ENCODE assay signal across 7 mouse cellular contexts in the genomic region with DNA sequence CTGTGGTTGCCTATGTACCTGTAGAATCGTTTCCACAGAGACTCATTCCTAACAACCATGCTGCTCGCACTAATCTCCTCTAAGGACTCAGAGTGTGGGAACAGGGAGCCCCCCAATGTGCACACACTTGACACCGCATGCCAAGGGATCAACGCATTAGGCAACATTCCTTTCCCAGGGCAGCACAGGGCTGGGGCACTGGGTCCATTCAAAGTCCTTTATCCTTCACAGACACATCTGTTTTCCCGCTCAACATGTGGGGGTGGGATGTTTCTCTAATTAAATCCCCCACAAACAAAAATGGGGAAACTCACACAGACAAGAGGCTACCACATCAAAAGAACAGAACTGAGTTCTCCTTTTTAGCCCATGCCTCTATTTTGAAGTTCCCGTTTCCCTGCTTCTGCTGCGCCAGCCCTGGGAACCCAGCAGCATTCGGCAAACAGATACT. TPM values are rescaled to one million over a fixed set of nuclear protein-coding genes. Genes with fewer than 3 reads are reported as not detected.
DNase-seq lines count a peak whose midpoint lies in the region; ATAC-seq and TF ChIP-seq lines count a peak whose summit lies in the region.

No protein-coding gene starts in this region.

- H3K4me3 ChIP-seq in CH12.LX (replicated peaks in 1 of 3; ENCODE audit: low read depth in 2 of 3, low read length in 2 of 3, poor library complexity in 1 of 3), result no peak overlapping the region

- TF ChIP-seq CTCF in CH12.LX (conservative IDR thresholded peaks at IDR 0.05 in 1 of 2, IDR thresholded peaks at IDR 0.05 in 1 of 2; ENCODE audit: low read depth in 2 of 2, low read length in 2 of 2), result no peak

- H3K36me3 ChIP-seq in CH12.LX (replicated peaks in 1 of 2; ENCODE audit: control insufficient read depth in 1 of 2, insufficient read depth in 1 of 2, low read length in 1 of 2), result no peaks in the 10 kb centered on the region

- no peak for TF ChIP-seq RAD21 in CH12.LX (IDR thresholded peaks at IDR 0.05; ENCODE audit: low read depth, low read length)

- no peaks in the 10 kb centered on the region for H3K79me2 ChIP-seq in CH12.LX (replicated peaks; ENCODE audit: control insufficient read depth, extremely low read depth, insufficient read depth, poor library complexity, severe bottlenecking)

- peak overlapping the region; percentile 47; the same call in 1 of the 2 replicates for H3K4me2 ChIP-seq in CH12.LX (ENCODE audit: insufficient read depth, low read depth, poor library complexity, severe bottlenecking)

- TF ChIP-seq EP300 in CH12.LX (IDR thresholded peaks at IDR 0.05; ENCODE audit: low read length), result no peak

- peaks cover 3% of the 10 kb centered on the region in 2 experiments; a peak in 2 of 4 replicates for H3K4me1 ChIP-seq in CH12.LX (ENCODE audit: control insufficient read depth in 1 of 2, insufficient read depth in 2 of 2)

- no peak for DNase-seq in CH12.LX (ENCODE audit: extremely low read depth)
- DNase-seq in MEL-GATA-1-ER (ENCODE audit: extremely low read depth, low read depth), result peak; percentile 57
- peak; percentile 77 for DNase-seq in forelimb bud, embryonic 11.5 days (ENCODE audit: low read depth, low spot score)
- no peak for DNase-seq in spleen, adult 18-20 months
- DNase-seq in urinary bladder, postnatal 14 days (ENCODE audit: low spot score), result no peak
- DNase-seq in layer of hippocampus, adult 18-20 months (ENCODE audit: low spot score in 2 of 2), result no peak

- H3K27me3 ChIP-seq in CH12.LX (replicated peaks), result no peaks in the 10 kb centered on the region

- no peaks in the 10 kb centered on the region for H3K9me3 ChIP-seq in CH12.LX (replicated peaks; ENCODE audit: low read length)

- TF ChIP-seq POLR2A in CH12.LX (IDR thresholded peaks at IDR 0.05; ENCODE audit: low read depth, low read length), result no peak

- in situ Hi-C loops in CH12.LX (cut with MboI; ENCODE audit: low pct_ligation_motif_present, low pct_unique_long_range_greater_than_20kb, low sequenced_read_pairs), result no loop called here

- dilution Hi-C loops in CH12.LX (cut with MboI; ENCODE audit: extremely low pct_ligation_motif_present, extremely low pct_unique_long_range_greater_than_20kb, low sequenced_read_pairs), result no loop called here

- peak; percentile 79 for ATAC-seq in megakaryocyte progenitor cell, adult 5-6 weeks (replicated peaks; ENCODE audit: poor library complexity)

- no peak overlapping the region for H3K27ac ChIP-seq in CH12.LX (ENCODE audit: insufficient read depth, low read depth)

- no peak overlapping the region for H3K9ac ChIP-seq in CH12.LX (ENCODE audit: insufficient read depth, low read depth)

TF ChIP-seq in CH12.LX, 34 proteins besides CTCF, POLR2A, EP300 and RAD21:
- TF ChIP-seq BHLHE40 (IDR thresholded peaks at IDR 0.05; ENCODE audit: low read depth, low read length) (no peak), CHD2 (IDR thresholded peaks at IDR 0.05; ENCODE audit: low read length) (no peak), ZKSCAN1 (IDR thresholded peaks at IDR 0.05; ENCODE audit: borderline replicate concordance, low read depth, low read length) (no peak), MAFK (IDR thresholded peaks at IDR 0.05; ENCODE audit: insufficient replicate concordance, low read length) (no peak), ZC3H11A (IDR thresholded peaks at IDR 0.05; ENCODE audit: low read depth, low read length) (no peak), RCOR1 (conservative IDR thresholded peaks at IDR 0.05; ENCODE audit: low read depth, low read length) (no peak), ZMIZ1 (IDR thresholded peaks at IDR 0.05; ENCODE audit: low read depth, low read length) (no peak), UBTF (IDR thresholded peaks at IDR 0.05; ENCODE audit: low read depth, low read length) (no peak), MXI1 (IDR thresholded peaks at IDR 0.05; ENCODE audit: low read depth, low read length) (no peak), TBP (conservative IDR thresholded peaks at IDR 0.05; ENCODE audit: low read depth, low read length) (no peak)

RNA-seq across cellular contexts. Expression of a gene that starts 5.7 kb away (rescaled TPM):
- total RNA-seq in CH12.LX (2012; rRNA removed) (not detected in 2 replicates), CH12.LX (2014; rRNA removed) (not detected in 2 replicates)
- polyA plus RNA-seq in CH12.LX (2012; ENCODE audit: insufficient read length, low read depth), result not detected in 2 replicates
- not detected in 2 replicates for total RNA-seq in megakaryocyte progenitor cell, adult 5-6 weeks (2015)
- total RNA-seq in megakaryocyte progenitor cell, adult 5-6 weeks (2017), result not detected in 2 replicates
- not detected for total RNA-seq in layer of hippocampus, adult 18-20 months (2021)

RNA-seq across cellular contexts. Expression of a gene that starts 22.5 kb away (rescaled TPM):
- total RNA-seq in CH12.LX (2012; rRNA removed) (not detected in 2 replicates), CH12.LX (2014; rRNA removed) (not detected in 2 replicates)
- polyA plus RNA-seq in CH12.LX (2012; ENCODE audit: insufficient read length, low read depth), result not detected in 2 replicates
- not detected in 2 replicates for total RNA-seq in megakaryocyte progenitor cell, adult 5-6 weeks (2015)
- total RNA-seq in megakaryocyte progenitor cell, adult 5-6 weeks (2017), result not detected in 2 replicates
- total RNA-seq in layer of hippocampus, adult 18-20 months (2021), result not detected

RNA-seq across cellular contexts. Expression of a gene that starts 48.3 kb away (rescaled TPM):
- total RNA-seq in CH12.LX (2012; rRNA removed) (not detected in 2 replicates), CH12.LX (2014; rRNA removed) (not detected in 2 replicates)
- not detected in 2 replicates for polyA plus RNA-seq in CH12.LX (2012; ENCODE audit: insufficient read length, low read depth)
- total RNA-seq in megakaryocyte progenitor cell, adult 5-6 weeks (2015), result not detected in 2 replicates
- not detected in 2 replicates for total RNA-seq in megakaryocyte progenitor cell, adult 5-6 weeks (2017)
- not detected for total RNA-seq in layer of hippocampus, adult 18-20 months (2021)

Comparison
In these comparisons a context has a peak if more than half of its experiments do, and no peak if none do; other contexts are left out.
1. DNase-seq: peak in MEL-GATA-1-ER (single experiment) and forelimb bud, embryonic 11.5 days (single experiment); none in CH12.LX (single experiment), spleen, adult 18-20 months (0 of 2), urinary bladder, postnatal 14 days (single experiment) and layer of hippocampus, adult 18-20 months (0 of 2).